Mouse (Mus musculus) kidney, embryonic 16.5 days (tissue): Measurements from ENCODE around the gene Ppif. TPM values are rescaled to one million over a fixed set of nuclear protein-coding genes. Genes with fewer than 3 reads are reported as not detected.

Experiments used
- ATAC-seq: fragments of 200-750 bp; cut with Nextera tagmentation; 2 replicates; pipeline ENCODE4 v1.8.0; 2017; ENCODE audit warnings: moderate TSS enrichment; ENCODE audit not compliant: low FRiP score, low TSS enrichment
- H3K27ac ChIP-seq: fragments of 300-500 bp; sonication (generic); 2 replicates; pipeline ENCODE4 v1.5.1; 2014; ENCODE audit warnings: low read length
- H3K27me3 ChIP-seq: fragments of 300-500 bp; sonication (generic); 2 replicates; pipeline ENCODE4 v1.6.1; 2014; ENCODE audit warnings: low read length, control low read depth, mixed read lengths; ENCODE audit not compliant: insufficient read depth
- H3K36me3 ChIP-seq: fragments of 300-500 bp; sonication (generic); 2 replicates; pipeline ENCODE4 v1.6.1; 2014; ENCODE audit warnings: low read length, control low read depth, mixed read lengths; ENCODE audit not compliant: insufficient read depth
- H3K4me1 ChIP-seq: fragments of 300-500 bp; sonication (generic); 2 replicates; pipeline ENCODE4 v1.6.1; 2014; ENCODE audit warnings: low read length, control low read depth, mixed read lengths; ENCODE audit not compliant: insufficient read depth
- H3K4me2 ChIP-seq: fragments of 300-500 bp; sonication (generic); replicated peaks from 2 replicates; pipeline ENCODE4 v1.6.1; 2014; ENCODE audit warnings: low read depth, low read length
- H3K4me3 ChIP-seq: fragments of 300-500 bp; sonication (generic); 2 replicates; pipeline ENCODE4 v1.5.1; 2014; ENCODE audit warnings: mild to moderate bottlenecking, low read length
- H3K9ac ChIP-seq: fragments of 300-500 bp; sonication (generic); replicated peaks from 2 replicates; pipeline ENCODE4 v1.6.1; 2014; ENCODE audit warnings: low read length
- H3K9me3 ChIP-seq: fragments of 300-500 bp; sonication (generic); 2 replicates; pipeline ENCODE4 v1.6.1; 2016; ENCODE audit warnings: low read length, control low read depth
- WGBS: fragments of 180-500 bp; shearing (Covaris S2); extraction: QIAGEN DNeasy Blood & Tissue Kit; methylation state at CpG from one replicate; pipeline ENCODE4 v1.1.7; 2014; 5-methylcytosine and 5-hydroxymethylcytosine counted together
- polyA plus RNA-seq: library from polyadenylated mRNA; unstranded; fragments of >200 nt; fragmentation: Nextera tagmentation; extraction: Ambion mirVana; gene quantifications from 2 replicates; pipeline ENCODE4 v1.2.1, GENCODE M21; 2015

The Ppif gene
- polyA plus RNA-seq: 42.4 and 55.5 TPM in 2 replicates

DNA sequence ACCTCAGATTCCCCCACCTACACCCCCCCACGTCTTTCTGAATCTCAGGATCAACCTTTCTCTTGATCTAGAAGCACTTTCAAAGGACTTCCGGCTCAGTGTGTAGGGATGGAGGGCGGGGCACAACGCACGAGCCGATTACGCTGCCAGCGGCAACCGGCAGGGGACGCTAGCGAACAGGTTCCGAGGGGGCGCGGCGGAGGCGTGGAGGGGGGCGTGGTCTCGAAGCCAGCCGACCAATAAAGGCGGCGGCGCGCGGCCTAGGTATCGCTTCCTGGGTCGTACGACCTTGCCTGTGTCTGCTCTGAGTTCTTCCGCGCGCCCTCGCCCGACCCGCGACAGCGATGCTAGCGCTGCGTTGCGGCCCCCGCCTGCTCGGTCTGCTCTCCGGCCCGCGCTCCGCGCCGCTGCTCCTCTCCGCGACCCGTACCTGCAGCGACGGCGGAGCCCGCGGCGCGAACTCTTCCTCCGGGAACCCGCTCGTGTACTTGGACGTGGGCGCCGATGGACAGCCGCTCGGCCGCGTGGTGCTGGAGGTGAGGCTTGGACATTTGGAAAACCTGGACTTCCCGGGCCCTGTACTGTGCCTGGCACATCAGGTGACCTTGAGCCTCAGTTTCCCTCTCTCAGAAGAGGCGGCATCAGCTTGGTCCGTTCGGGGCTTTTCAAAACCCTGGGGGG, at the start of gene Ppif:
Ppif (plus strand) TSS at position 267 of the 681 bp plus-strand sequence.
- H3K4me1 ChIP-seq: peaks cover 24% of the 10 kb centered on the region
- H3K9me3 ChIP-seq: no peaks in the 10 kb centered on the region
- H3K36me3 ChIP-seq: peaks cover 17% of the 10 kb centered on the region
- H3K27ac ChIP-seq: peak within 1 kb of the TSS; percentile 62; the same call in 1 of the 2 replicates
- whole genome bisulfite sequencing: under 1% methylated on average over 69 of the region's 70 CpGs
- peak; percentile 90 for ATAC-seq
- H3K4me3 ChIP-seq: peak within 1 kb of the TSS; percentile 89
- H3K4me2 ChIP-seq: peak within 1 kb of the TSS; percentile 91
- no peaks in the 10 kb centered on the region for H3K27me3 ChIP-seq
- peak within 1 kb of the TSS; percentile 87 for H3K9ac ChIP-seq

DNA sequence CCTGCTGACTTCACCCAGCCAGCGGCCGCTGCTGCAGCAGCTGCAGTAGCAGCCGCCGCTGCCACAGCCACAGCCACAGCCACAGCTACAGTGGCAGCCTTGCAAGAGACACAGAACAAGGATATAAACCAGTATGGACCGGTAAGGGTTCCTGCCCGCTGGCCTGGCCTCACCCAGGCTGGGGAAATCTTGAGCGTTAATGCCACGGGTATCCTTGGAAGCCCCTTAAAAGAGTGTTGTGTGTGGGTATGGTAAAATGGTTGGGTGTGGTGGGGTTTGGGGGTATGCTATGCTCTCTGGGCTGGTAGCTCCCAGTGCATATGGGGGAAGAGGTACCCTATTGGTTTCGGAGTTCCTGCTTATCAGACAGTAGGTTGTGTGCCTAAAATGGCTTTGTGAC, 48.2 kb upstream of the Ppif start:
- Histone ChIP-seq H3K4me2 (no peak overlapping the region), H3K9me3 (no peaks in the 10 kb centered on the region), H3K4me3 (no peak overlapping the region), H3K9ac (no peak overlapping the region), H3K4me1 (no peaks in the 10 kb centered on the region), H3K36me3 (peaks cover 72% of the 10 kb centered on the region), H3K27ac (no peak overlapping the region), H3K27me3 (no peaks in the 10 kb centered on the region)
- no peak for ATAC-seq
- WGBS: 92% methylated on average over 9 of the region's 9 CpGs

DNA sequence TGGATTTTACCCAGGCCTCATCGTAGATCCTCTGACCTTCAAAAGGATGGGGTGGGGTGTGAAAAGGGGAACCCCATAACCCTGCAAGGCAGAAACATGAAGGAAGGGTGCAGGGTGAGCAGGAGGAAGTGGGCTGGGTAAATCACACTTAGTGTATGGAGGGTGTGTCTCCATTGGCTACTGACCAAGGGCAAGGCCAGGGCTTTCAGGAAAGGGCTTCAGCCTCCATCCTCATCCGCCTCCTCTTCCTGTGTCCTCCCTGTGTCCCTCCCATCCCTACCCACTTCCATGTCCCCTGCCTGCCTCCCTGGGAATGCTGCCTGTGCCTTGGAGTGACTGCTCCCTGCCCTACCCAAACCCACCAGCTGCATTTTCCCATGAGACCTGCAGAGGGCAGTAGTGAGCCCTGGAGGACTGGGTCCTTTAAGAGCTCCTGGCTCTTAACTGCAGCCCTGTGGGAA, 47.8 kb upstream of the Ppif start:
- no peak overlapping the region for H3K4me3 ChIP-seq
- ATAC-seq: no peak
- no peaks in the 10 kb centered on the region for H3K4me1 ChIP-seq
- H3K4me2 ChIP-seq: no peak overlapping the region
- no peaks in the 10 kb centered on the region for H3K27me3 ChIP-seq
- 71% methylated on average over 2 of the region's 2 CpGs for whole genome bisulfite sequencing
- H3K27ac ChIP-seq: no peak overlapping the region
- peaks cover 77% of the 10 kb centered on the region for H3K36me3 ChIP-seq
- no peak overlapping the region for H3K9ac ChIP-seq
- H3K9me3 ChIP-seq: no peaks in the 10 kb centered on the region

DNA sequence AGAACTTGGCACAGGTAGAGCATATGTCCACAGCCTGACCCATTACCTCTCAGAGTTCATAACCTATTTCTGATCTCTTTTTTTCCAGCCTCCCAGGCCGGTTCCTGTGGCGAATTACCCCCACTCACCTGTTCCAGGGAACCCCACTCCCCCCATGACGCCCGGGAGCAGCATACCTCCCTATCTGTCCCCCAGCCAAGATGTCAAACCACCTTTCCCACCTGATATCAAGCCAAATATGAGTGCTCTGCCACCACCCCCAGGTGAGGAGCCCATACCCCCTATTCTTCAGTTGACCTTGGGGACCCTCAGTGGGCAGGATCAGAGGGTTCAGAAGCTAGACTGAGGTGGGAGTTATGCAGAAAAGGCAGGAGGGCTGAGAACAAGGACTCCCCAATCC, 42.8 kb upstream of the Ppif start:
- no peaks in the 10 kb centered on the region for H3K4me1 ChIP-seq
- no peak overlapping the region for H3K4me3 ChIP-seq
- no peak for ATAC-seq
- H3K36me3 ChIP-seq: peaks cover 96% of the 10 kb centered on the region
- H3K27ac ChIP-seq: no peak overlapping the region
- H3K9me3 ChIP-seq: no peaks in the 10 kb centered on the region
- H3K4me2 ChIP-seq: no peak overlapping the region
- no peak overlapping the region for H3K9ac ChIP-seq
- H3K27me3 ChIP-seq: no peaks in the 10 kb centered on the region
- 98% methylated on average over 4 of the region's 4 CpGs for WGBS

DNA sequence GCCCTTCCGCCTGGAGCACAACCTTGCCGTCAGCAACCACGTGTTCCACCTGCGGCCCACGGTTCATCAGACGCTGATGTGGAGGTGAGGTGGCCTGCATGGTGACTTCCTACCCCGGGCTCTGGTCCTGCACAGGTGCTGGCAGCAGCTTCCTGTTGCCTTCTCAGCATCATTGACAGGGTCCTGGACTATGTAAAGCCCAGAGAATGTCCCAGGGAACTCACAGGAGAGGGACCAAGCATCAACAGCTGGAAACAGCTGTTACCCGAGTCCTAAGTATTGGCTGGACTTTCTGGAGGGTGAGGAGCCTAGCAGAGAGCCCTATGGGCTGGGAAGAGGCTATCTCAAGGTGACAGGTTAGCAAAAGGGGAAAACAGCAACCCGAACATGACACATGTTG, 42.0 kb upstream of the Ppif start:
- H3K4me1 ChIP-seq: no peaks in the 10 kb centered on the region
- peaks cover 99% of the 10 kb centered on the region for H3K36me3 ChIP-seq
- H3K4me3 ChIP-seq: no peak overlapping the region
- H3K27ac ChIP-seq: no peak overlapping the region
- H3K4me2 ChIP-seq: no peak overlapping the region
- H3K9me3 ChIP-seq: no peaks in the 10 kb centered on the region
- ATAC-seq: no peak
- H3K9ac ChIP-seq: no peak overlapping the region
- 86% methylated on average over 9 of the region's 9 CpGs for WGBS
- H3K27me3 ChIP-seq: no peaks in the 10 kb centered on the region

DNA sequence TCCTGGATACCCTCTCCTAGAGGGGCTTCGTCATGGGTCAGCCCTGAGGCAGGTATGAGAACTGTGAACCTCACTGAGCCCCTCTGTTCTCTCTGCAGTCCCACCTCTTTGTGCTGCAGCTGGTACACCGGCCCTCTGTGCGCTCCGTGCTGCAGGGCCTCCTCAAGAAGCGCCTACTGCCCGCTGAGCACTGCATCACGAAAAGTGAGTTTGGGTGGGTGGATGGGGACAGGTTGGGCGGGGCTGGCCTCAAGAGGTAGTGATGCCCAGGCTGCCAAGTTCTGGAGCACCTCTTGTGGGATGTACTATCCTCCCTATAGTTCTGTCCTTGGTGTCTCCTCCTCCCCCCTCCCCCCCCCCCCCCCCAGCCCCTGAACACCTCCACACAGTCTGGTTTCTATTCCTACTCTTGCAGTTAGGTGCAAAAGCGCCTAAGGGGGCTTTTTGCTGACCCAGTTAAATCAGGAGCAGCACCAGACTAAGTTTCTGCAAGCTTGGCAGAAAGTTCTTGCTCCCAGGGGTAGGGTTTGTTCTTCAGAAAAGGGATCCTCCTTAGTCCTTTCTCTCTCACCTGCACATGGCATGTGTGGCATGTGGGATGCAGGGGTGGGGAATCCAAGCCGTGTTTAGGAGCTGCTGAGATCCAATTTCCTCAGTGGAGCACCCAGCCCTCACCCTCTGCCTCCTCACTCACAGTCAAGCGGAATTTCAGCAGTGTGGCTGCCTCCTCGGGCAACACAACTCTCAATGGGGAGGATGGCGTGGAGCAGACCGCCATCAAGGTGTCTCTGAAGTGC, 39.4 kb upstream of the Ppif start:
- Histone ChIP-seq H3K4me3 (no peak overlapping the region), H3K27ac (no peak overlapping the region), H3K4me1 (no peaks in the 10 kb centered on the region), H3K36me3 (peaks cover 98% of the 10 kb centered on the region), H3K4me2 (no peak overlapping the region), H3K27me3 (no peaks in the 10 kb centered on the region), H3K9ac (no peak overlapping the region), H3K9me3 (no peaks in the 10 kb centered on the region)
- WGBS: 85% methylated on average over 14 of the region's 14 CpGs
- ATAC-seq: no peak

DNA sequence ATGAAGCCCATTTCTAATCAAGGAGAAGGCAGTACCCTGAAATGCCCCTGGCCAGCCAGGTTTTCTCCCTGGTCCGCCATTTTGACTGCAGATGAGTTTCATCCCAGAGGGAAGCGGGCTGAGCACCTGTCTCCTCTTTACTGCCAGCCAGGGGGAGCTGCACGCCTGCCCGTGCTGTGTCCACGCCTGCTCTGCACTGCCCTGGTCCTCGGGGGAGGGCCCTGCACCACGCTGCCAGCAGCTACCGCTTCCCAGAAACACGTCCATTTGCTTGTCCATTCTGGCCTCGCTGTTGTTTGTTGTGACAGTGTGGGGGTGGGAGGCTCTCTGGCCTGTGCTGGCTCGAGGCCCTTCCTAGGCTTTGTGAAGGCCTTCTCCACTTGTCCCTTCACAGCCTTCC, 33.3 kb upstream of the Ppif start:
- 45% methylated on average over 11 of the region's 11 CpGs for WGBS

DNA sequence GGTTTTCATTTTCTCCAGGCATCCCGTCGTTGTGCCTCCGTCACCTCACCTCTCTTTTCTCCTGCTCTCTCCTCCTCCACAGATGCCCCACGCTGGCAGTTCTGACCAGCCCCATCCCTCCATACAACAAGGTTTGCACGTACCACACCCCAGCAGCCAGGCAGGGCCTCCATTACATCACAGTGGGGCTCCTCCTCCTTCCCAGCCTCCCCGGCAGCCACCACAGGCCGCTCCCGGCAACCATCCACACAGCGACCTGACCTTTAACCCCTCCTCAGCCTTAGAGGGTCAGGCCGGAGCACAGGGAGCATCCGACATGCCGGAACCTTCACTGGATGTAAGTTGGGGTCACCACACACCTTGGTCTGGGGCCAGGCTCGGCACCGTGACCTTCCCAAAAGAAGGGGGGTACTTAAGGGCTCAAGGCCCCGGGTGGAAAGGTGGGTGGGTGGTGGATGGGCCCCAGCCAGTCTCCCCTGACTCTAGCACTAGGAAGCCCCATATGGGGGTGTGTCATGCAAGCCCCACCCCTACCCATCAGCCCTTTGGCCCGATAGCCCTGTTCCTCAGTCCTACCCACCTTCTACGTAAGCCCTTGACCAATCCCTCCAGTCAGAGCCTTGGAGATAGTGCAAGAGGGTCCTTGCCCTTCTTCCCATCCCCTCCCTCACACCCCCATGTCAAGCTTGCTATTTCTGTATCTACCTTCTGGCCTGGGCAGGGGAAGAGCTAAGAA, 32.6 kb upstream of the Ppif start:
- Histone ChIP-seq H3K4me3 (no peak overlapping the region), H3K4me2 (no peak overlapping the region), H3K9me3 (no peaks in the 10 kb centered on the region), H3K4me1 (no peaks in the 10 kb centered on the region), H3K27ac (no peak overlapping the region), H3K27me3 (no peaks in the 10 kb centered on the region), H3K9ac (no peak overlapping the region), H3K36me3 (peaks cover 96% of the 10 kb centered on the region)
- WGBS: 73% methylated on average over 17 of the region's 17 CpGs
- ATAC-seq: peak; percentile 24; the same call in 1 of the 2 replicates

More for the DNA sequence above, 33.3 kb upstream of the Ppif start:
- H3K9me3 ChIP-seq: no peaks in the 10 kb centered on the region
- peaks cover 96% of the 10 kb centered on the region for H3K36me3 ChIP-seq
- H3K27ac ChIP-seq: no peak overlapping the region
- no peaks in the 10 kb centered on the region for H3K27me3 ChIP-seq
- no peak overlapping the region for H3K4me2 ChIP-seq
- H3K4me1 ChIP-seq: no peaks in the 10 kb centered on the region
- no peak for ATAC-seq
- H3K9ac ChIP-seq: no peak overlapping the region
- H3K4me3 ChIP-seq: no peak overlapping the region

DNA sequence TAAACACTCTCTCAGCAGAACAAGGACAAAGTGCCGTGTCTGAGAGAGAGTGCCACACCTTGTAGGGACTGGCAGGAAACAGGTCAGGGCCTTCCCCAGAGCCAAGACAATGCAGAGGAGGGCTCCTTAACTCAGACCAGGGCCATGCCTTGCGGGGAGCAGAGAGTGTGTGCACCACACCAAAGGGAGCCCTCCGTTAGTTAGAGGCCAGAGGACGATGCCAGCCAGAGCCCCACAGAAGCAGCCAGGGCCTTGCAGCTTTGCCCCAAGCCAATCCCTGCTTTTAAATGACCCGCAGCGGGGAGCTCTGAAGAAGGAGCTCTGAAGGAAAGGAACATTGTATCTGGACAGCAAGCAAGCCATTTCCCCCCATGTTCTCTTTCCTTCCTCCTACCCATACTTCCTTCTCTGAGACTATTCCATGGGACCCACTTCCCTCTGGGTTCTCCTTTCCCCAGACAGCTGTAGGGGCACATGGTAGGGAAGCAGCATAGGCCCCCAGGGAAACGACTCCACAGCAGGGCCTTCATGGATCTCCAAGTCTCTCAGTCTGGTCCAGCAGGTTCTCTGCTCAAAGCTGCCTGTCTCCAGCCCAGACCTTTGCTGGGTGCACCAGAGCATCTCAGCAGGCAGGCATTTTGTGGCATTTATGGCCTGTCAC, 30.2 kb upstream of the Ppif start:
- Histone ChIP-seq H3K27me3 (no peaks in the 10 kb centered on the region), H3K9me3 (no peaks in the 10 kb centered on the region), H3K4me1 (no peaks in the 10 kb centered on the region), H3K9ac (no peak overlapping the region), H3K27ac (no peak overlapping the region), H3K4me2 (no peak overlapping the region), H3K4me3 (no peak overlapping the region), H3K36me3 (peaks cover 79% of the 10 kb centered on the region)
- ATAC-seq: no peak
- 81% methylated on average over 7 of the region's 7 CpGs for WGBS
